Mouse (Mus musculus) naive thymus-derived CD4-positive, alpha-beta T cell, adult 2 months (primary cell): Measurements from ENCODE around the gene Lefty2.
A peak's percentile ranks its signal among the peaks of the same experiment; 100 is the strongest.
"Not testable (repeated sequence)": the region's sequence is repeated elsewhere in the genome, so short reads cannot be mapped to it uniquely, and the experiment has no call there.

Experiments used
- DNase-seq: peaks from one replicate; pipeline ENCODE4 v3.0.0-alpha.2; 2011; ENCODE audit warnings: low read depth

Gene Lefty2

GRCm38 (mm10) chr1:180934467-180935419 is 41.8 kb downstream of the Lefty2 start, which contains the start of gene Lefty1:
TSS of gene Lefty1 (plus strand) at chr1:180935022.
- no peak for DNase-seq

- not testable (repeated sequence) for DNase-seq
Measured at GRCm38 (mm10) chr1:180936610-180937398, 43.9 kb downstream of the Lefty2 start.

GRCm38 (mm10) chr1:180937631-180938030 is 44.7 kb downstream of the Lefty2 start:
- not testable (repeated sequence) for DNase-seq

GRCm38 (mm10) chr1:180938781-180939180 is 45.9 kb downstream of the Lefty2 start:
- DNase-seq = peak; percentile 47

GRCm38 (mm10) chr1:180940776-180941460 is 48.0 kb downstream of the Lefty2 start:
- DNase-seq = peak; percentile 65

- DNase-seq = no peak
Measured at GRCm38 (mm10) chr1:180941726-180942125, 48.8 kb downstream of the Lefty2 start.

GRCm38 (mm10) chr1:180942166-180943031 is 49.5 kb downstream of the Lefty2 start, which contains the start of gene Tmem63a:
TSS of gene Tmem63a (plus strand) at chr1:180942344.
- peak; percentile 81 for DNase-seq

- DNase-seq = no peak
Measured at GRCm38 (mm10) chr1:180943032-180943644, 50.2 kb downstream of the Lefty2 start.

- DNase-seq = no peak
Measured at GRCm38 (mm10) chr1:180943896-180944295, 51.0 kb downstream of the Lefty2 start.

- no peak for DNase-seq
Measured at GRCm38 (mm10) chr1:180944553-180944952, 51.6 kb downstream of the Lefty2 start.

- peak; percentile 61 for DNase-seq
Measured at GRCm38 (mm10) chr1:180945001-180945980, 52.4 kb downstream of the Lefty2 start.

GRCm38 (mm10) chr1:180946448-180946847 is 53.5 kb downstream of the Lefty2 start:
- DNase-seq = no peak
